Mouse (Mus musculus) megakaryocyte, embryonic 14.5 days (primary cell): ENCODE results near the gene Mymk.

Source experiments
- FLI1 ChIP-seq: IDR thresholded peaks from 2 replicates; pipeline ENCODE4 v1.6.1; 2012; ENCODE audit warnings: low read length, inconsistent platforms, mixed read lengths
- GATA1 ChIP-seq: IDR thresholded peaks from 3 replicates; pipeline ENCODE4 v1.6.1; 2012; ENCODE audit warnings: mixed read lengths, low read length, inconsistent platforms, borderline replicate concordance

GRCm38 (mm10) chr2:27112585-27112984 lies 40.6 kb upstream of the Mymk start:
- no peak for TF ChIP-seq GATA1
- no peak for TF ChIP-seq FLI1
